Mouse (Mus musculus) thymus, postnatal 4 days (tissue): ENCODE measurements around the gene Gemin2.
"Not testable (repeated sequence)": the region's sequence is repeated elsewhere in the genome, so short reads cannot be mapped to it uniquely, and the experiment has no call there.

Experiments used
- DNase-seq: peaks from one replicate; pipeline ENCODE4 v3.0.0; 2021

The Gemin2 gene

DNA sequence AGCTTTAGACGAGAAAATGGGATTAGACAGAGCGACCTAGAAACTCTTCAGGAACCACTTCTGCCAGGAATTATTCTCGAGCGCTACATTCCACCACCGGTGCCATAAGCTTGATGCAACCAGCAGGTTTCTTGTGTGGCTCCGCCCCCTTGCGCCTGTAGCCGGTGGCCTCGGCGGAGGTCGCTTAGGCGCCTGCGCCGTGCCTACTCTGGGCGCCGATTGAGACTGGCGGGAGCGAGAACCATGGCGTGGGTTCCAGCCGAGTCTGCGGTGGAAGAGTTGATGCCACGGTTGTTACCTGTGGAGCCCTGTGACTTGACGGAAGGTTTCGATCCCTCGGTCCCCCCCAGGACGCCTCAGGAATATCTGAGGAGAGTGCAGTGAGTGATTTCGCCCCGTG, at the start of gene Gemin2:
TSS of gene Gemin2 (plus strand) at position 160 of the 400 bp plus-strand sequence.
- peak; percentile 95 for DNase-seq

GRCm38 (mm10) chr12:58964583-58964982, 48.6 kb upstream of the Gemin2 start:
- peak; percentile 40 for DNase-seq

DNA sequence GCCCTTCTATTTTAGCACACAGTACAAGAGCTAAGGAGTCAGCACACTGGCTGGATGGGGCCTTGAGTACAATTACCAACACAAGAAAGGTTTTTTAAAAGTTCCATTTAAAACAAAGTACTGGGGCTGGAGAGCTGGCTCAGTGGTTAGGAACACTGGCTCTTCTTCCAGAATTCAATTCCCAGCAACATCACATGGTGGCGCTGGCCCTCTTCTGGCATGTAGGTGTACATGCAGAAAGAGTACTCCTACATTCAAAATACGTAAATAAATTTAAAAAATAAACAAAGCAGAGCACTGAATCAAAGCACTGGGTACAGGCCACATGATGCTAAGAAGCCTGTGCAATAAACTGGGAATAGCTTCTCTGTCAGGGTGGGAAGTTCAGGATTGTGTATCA, 36.2 kb upstream of the Gemin2 start:
- DNase-seq, result peak; percentile 20

GRCm38 (mm10) chr12:58981178-58981661, 32.0 kb upstream of the Gemin2 start:
- DNase-seq, result not testable (repeated sequence)

- no peak for DNase-seq
Observed at GRCm38 (mm10) chr12:58985766-58986165, 27.4 kb upstream of the Gemin2 start.

DNA sequence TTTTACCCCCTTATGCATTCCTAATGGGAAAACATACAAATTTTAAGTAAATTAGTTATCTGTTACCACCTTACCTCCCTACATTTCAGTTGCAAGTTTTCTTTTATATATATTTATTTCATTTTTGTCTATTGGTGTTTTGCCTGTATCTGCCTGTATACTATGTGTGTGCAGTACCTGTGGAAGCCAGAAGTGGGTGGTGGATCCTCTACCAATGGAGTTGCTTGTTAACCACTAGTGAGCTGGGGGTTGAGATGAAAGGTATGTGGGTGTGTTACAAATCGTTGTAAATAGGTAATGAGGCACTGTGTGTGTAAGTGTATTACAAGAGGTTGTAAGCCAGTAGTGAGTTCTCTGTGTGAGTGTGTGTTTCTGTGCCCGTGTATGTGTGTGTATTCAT, 2.7 kb upstream of the Gemin2 start:
- DNase-seq, result peak; percentile 59

DNA sequence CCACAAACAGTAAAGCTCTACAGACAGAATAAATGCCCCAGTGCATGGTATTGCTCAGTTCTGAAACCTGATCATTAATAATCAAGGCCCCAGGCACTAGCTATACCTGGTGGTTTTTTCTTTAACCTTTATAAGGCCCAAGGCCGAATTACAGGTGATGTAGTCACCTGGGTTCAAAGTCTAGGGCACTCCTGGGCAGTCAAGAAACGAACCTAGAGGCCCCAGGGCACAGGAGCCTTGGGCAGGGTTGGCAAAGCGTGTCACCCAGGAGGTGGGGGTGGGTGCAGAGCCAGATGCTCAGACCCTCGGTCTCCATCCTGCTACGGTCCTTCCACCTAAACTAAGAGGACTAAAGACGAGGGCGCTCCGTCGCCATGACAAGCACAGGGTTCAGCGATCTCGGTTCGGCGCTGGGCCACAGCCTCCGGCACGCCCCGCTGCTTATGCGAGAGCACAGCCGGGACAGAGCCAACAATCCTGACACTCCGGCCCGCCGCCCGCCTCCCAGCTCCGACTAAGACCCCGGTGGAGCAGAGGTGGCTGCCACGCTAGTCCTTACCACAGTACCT, 1.8 kb upstream of the Gemin2 start:
- no peak for DNase-seq

DNA sequence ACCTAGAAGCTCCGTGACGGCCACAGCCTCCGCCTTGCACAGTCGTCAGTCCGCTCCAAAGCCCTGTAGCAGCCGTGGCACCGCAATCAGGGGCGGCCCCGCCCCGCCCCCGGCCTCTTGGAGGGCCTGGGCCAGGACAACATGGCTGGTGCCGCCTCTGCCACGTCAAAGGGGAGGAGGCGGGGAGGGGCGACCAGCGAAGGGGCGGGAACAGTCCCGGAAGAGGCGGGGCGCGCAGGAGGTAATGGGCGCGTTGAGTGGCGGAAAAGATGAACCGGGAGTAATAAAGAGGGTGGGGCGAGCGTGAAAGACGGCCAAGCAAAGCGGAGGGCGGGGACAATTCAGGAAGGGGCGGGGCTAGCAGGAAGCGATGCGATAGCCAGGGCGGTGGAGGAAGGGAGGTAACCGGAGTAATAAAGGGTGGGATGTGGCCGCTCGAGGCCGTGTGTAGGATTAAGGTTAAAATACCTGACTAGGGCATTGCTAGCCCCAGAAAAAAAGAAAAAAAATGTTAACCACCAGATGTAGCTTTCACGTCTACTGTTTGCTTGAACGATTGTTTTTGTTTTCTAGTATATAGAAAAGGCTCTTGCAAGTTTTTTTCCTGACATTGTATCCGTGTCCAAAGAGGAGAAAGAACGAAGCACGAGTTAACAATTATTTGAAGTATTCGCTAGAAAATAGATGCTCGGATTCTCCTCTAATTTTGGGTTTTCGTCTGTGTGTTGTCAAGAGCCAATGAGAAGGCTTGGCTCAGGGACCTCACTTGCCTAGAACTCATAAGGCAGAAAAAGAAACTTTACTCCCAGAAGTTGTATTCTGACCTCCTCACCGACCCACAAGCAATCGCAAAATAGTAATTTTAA, 1.1 kb upstream of the Gemin2 start, which contains the start of gene Sec23a:
TSS of gene Sec23a (minus strand) at position 174 of the 866 bp plus-strand sequence.
- DNase-seq, result peak; percentile 99

DNA sequence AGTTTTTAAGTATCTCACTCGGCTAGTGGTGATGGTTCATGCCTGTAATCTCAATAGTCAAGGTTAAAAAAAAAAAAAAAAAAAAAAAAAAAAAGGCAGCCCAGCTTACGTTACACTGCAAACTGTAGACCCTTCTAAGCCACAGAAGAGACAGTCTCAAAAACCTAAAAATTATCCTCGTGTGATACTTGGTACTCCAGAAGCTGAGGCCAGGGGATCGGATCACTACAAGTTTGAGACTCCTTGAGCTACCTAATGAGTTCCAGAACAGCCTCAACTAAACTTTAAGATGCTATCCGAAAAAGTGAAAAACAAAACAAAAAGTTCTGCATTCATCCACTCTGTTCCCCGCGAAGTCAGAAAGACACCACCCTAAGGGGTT, 492 bp upstream of the Gemin2 start:
- peak; percentile 15 for DNase-seq

- DNase-seq, result no peak
Observed at GRCm38 (mm10) chr12:59017970-59018369, 4.8 kb downstream of the Gemin2 start.

DNA sequence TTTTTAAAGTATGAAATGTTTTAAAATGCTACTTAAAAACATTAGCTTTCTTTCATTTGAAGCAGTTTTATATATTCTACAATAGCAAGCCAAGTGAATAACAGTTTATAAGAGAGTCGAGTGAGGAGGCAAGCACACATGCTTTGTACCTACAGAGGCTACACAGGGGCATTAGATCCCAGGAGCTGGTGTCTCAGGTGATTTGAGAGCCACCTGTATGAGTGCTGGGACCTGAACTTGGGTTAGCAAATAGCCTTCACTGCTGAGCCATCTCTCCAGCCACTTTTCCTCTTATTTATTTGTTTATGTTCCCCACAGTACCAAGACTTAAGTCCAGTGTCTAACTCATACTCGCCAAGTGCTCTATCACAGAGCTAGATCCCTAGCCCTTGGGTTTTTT, 6.7 kb downstream of the Gemin2 start:
- no peak for DNase-seq

- DNase-seq, result no peak
Observed at GRCm38 (mm10) chr12:59021306-59021705, 8.1 kb downstream of the Gemin2 start.

DNA sequence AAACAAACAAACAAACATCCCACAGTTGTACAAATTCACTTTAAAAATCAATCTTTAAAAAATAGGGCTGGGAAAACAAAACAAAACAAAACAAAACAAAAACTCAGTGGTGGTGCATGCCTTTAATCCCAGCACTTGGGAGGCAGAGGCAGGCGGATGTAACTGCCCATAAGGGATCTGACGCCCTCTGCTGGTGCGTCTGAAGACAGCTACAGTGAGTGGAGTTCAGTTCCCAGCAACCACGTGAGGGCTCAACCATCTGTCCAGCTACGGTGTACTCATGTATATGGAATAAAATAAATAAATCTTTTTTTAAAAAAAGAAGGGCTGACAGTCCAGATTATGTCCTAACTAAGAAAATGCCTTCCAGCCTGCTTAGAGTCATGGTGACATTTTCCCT, 18.9 kb downstream of the Gemin2 start:
- DNase-seq, result peak; percentile 47

- DNase-seq, result no peak
Observed at GRCm38 (mm10) chr12:59039162-59039970, 26.2 kb downstream of the Gemin2 start.

- peak; percentile 55 for DNase-seq
Observed at GRCm38 (mm10) chr12:59039971-59040844, 27.0 kb downstream of the Gemin2 start.

GRCm38 (mm10) chr12:59040851-59041250, 27.7 kb downstream of the Gemin2 start:
- no peak for DNase-seq

- no peak for DNase-seq
Observed at GRCm38 (mm10) chr12:59052470-59052869, 39.3 kb downstream of the Gemin2 start.

DNA sequence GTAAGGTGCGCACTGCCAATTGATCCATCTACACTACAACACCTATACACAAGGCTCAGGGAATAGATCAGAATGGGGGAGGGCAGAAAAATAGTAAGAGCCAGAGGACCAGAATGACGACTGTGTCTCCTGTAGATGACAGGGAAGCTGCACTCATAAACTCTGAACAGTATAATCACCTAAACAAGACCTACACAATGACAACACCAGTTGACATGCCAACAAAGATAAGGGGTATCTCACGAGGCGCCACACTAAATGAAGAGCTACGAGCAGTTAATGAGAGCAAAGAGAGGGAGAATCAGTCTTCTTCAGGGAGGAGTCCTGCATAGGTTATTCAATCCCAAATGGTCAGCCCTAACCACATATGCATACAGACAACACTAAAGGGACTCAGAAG, 40.0 kb downstream of the Gemin2 start:
- DNase-seq, result no peak

DNA sequence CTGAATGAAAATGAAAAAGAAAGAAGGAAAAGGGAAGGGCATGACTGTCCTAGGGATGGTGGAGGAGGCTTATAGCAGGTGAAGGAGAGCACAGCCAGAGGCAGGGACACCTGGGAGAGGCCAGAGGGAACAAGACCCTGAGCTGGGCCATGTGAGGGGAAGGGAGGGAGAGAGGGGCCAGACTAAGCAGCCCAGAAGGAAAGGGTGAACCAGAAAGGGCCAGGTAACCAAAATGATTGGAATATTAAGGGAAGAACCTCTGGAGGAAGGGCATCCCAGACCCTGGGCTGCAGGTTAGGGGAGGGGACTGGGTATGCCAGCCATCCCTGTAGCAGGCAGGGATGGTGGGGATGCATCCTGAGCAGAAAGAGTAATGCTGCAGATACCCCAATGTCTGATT, 40.8 kb downstream of the Gemin2 start:
- no peak for DNase-seq

GRCm38 (mm10) chr12:59055196-59055850, 42.1 kb downstream of the Gemin2 start:
- no peak for DNase-seq

GRCm38 (mm10) chr12:59056222-59056621, 43.0 kb downstream of the Gemin2 start:
- no peak for DNase-seq

- not testable (repeated sequence) for DNase-seq
Observed at GRCm38 (mm10) chr12:59058242-59058641, 45.0 kb downstream of the Gemin2 start.
